In the genomic region with DNA sequence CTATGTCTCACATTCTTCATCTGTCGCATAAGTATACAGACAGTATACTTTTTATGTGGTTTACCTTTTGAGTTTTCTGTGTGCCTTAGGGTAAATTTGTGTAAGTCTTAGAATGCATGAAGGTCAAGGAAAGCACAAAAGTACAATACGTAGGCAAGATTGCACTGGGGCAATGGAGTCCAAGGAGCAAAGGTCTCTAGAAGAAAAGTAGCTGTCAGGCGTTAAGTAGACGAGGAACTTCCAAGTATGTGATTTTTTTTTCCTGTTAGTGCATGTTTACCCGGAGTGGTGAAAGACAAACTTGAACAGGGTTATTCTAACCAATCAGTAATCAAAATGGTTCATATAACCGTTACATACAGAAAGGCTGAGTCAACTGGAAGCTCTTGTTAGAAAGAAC, we compare ENCODE assay signal across 23 mouse cellular contexts. TPM values are rescaled to one million over a fixed set of nuclear protein-coding genes. Genes with fewer than 3 reads are reported as not detected.
A peak's percentile ranks its signal among the peaks of the same experiment; 100 is the strongest.
DNase-seq lines count a peak whose midpoint lies in the region; ATAC-seq and TF ChIP-seq lines count a peak whose summit lies in the region.
"Had no signal": no experiment of that assay in that cellular context is flagged by ENCODE, and none has a peak within 500 bp of the region (broad histone marks: within the 10 kb centered on the region; RNA-seq: fewer than 3 reads in every experiment).

No protein-coding gene starts in this region.

- no peaks in the 10 kb centered on the region for H3K27me3 ChIP-seq in kidney, adult 2 months (replicated peaks; ENCODE audit: control insufficient read depth, insufficient read depth, low read length)
- H3K27me3 ChIP-seq in kidney, embryonic 14.5 days (ENCODE audit: control insufficient read depth, insufficient read depth, low read length), result no peaks in the 10 kb centered on the region
- H3K27me3 ChIP-seq: embryonic facial prominence, embryonic 12.5 days; forebrain, embryonic 13.5 days; forebrain, embryonic 15.5 days; Patski had no signal

- H3K36me3 ChIP-seq in kidney, adult 2 months (ENCODE audit: control insufficient read depth, insufficient read depth, low read length), result no peaks in the 10 kb centered on the region
- H3K36me3 ChIP-seq in kidney, embryonic 14.5 days (ENCODE audit: control insufficient read depth, insufficient read depth, low read length), result no peaks in the 10 kb centered on the region
- H3K36me3 ChIP-seq: embryonic facial prominence, embryonic 10.5 days; embryonic facial prominence, embryonic 12.5 days; forebrain, embryonic 15.5 days; G1E had no signal

- H3K27ac ChIP-seq in kidney, adult 2 months (ENCODE audit: insufficient read depth, low read depth, low read length), result peak overlapping the region; percentile 90
- no peak overlapping the region for H3K27ac ChIP-seq in kidney, embryonic 14.5 days (ENCODE audit: low read depth, low read length)
- H3K27ac ChIP-seq: embryonic facial prominence, embryonic 10.5 days; embryonic facial prominence, embryonic 12.5 days; forebrain, embryonic 13.5 days; forebrain, embryonic 15.5 days had no signal

- ATAC-seq in kidney, embryonic 14.5 days (ENCODE audit: low FRiP score, low TSS enrichment), result no peak
- no peak for ATAC-seq in frontal cortex, adult (ENCODE audit: low TSS enrichment)
- ATAC-seq: activated CD4-positive, CD25-positive, alpha-beta regulatory T cell, adult 4 months; forebrain, embryonic 13.5 days; forebrain, embryonic 15.5 days had no signal

- TF ChIP-seq POLR2A in kidney, adult 2 months (IDR thresholded peaks at IDR 0.05; ENCODE audit: low read depth, low read length), result no peak

- H3K4me3 ChIP-seq in kidney, adult 2 months (ENCODE audit: insufficient read depth, low read depth, low read length), result no peak overlapping the region
- H3K4me3 ChIP-seq in kidney, embryonic 14.5 days (ENCODE audit: low read length), result no peak overlapping the region
- H3K4me3 ChIP-seq: embryonic facial prominence, embryonic 10.5 days; embryonic facial prominence, embryonic 12.5 days; forebrain, embryonic 13.5 days; forebrain, embryonic 15.5 days had no signal

- H3K9ac ChIP-seq in kidney, embryonic 14.5 days (ENCODE audit: low read depth, low read length), result no peak overlapping the region
- H3K9ac ChIP-seq: embryonic facial prominence, embryonic 12.5 days; forebrain, embryonic 13.5 days; forebrain, embryonic 15.5 days had no signal

- H3K4me1 ChIP-seq in kidney, adult 2 months (ENCODE audit: control insufficient read depth, insufficient read depth, low read length), result peaks cover 17% of the 10 kb centered on the region
- no peaks in the 10 kb centered on the region for H3K4me1 ChIP-seq in kidney, embryonic 14.5 days (ENCODE audit: control insufficient read depth, insufficient read depth, low read length)
- H3K4me1 ChIP-seq: embryonic facial prominence, embryonic 10.5 days; embryonic facial prominence, embryonic 12.5 days; forebrain, embryonic 13.5 days; forebrain, embryonic 15.5 days had no signal

- peak; percentile 80 for DNase-seq in kidney, adult 2 months
- DNase-seq in kidney, adult 9 months, result peak; percentile 78
- no peak for DNase-seq in kidney, postnatal 10 days
- DNase-seq in kidney, postnatal 36 days, result peak; percentile 30 to 49
- DNase-seq in kidney, adult 18-20 months, result no peak
- DNase-seq in yolk sac, embryonic 10.5 days (ENCODE audit: low spot score), result peak; percentile 49
- DNase-seq: adrenal gland, adult 8-10 months; adrenal gland, postnatal 14 days; adrenal gland, postnatal 36 days; cerebellum, adult 11-12 months; cerebellum, adult 2 months; cerebellum, adult 9-10 months; cerebellum, postnatal 10 days; cerebellum, postnatal 25 days had no signal

- H3K4me2 ChIP-seq in kidney, embryonic 14.5 days (replicated peaks; ENCODE audit: low read depth, low read length), result no peak overlapping the region
- H3K4me2 ChIP-seq: embryonic facial prominence, embryonic 12.5 days; forebrain, embryonic 13.5 days; forebrain, embryonic 15.5 days had no signal

- TF ChIP-seq CTCF in kidney, adult 2 months (conservative IDR thresholded peaks at IDR 0.05; ENCODE audit: insufficient read depth, insufficient read length, low read depth, low read length), result no peak

- WGBS in kidney, adult 2 months, result 61% methylated on average over 6 of the region's 6 CpGs
- WGBS in kidney, embryonic 14.5 days, result 84% methylated on average over 6 of the region's 6 CpGs

- no peaks in the 10 kb centered on the region for H3K9me3 ChIP-seq in kidney, embryonic 14.5 days (ENCODE audit: control insufficient read depth, low read length)
- H3K9me3 ChIP-seq: embryonic facial prominence, embryonic 12.5 days; forebrain, embryonic 15.5 days; G1E had no signal

RNA-seq across cellular contexts. Expression of gene Zc3h12c, which starts 12.5 kb away (rescaled TPM):
- polyA plus RNA-seq in kidney, adult 2 months (2012; rRNA removed), result 6.0 and 6.3 TPM in 2 replicates
- polyA plus RNA-seq in kidney, embryonic 14.5 days (2014; fragmentation: Nextera tagmentation; extraction: Ambion mirVana), result 5.4 and 5.5 TPM in 2 replicates

Comparison
In these comparisons a context has a peak if more than half of its experiments do, and no peak if none do; other contexts are left out.
1. DNase-seq: peak in kidney, adult 2 months (single experiment), kidney, adult 9 months (single experiment), kidney, postnatal 36 days (2 of 2) and yolk sac, embryonic 10.5 days (single experiment); none in kidney, postnatal 10 days (single experiment) and kidney, adult 18-20 months (single experiment).